Mouse (Mus musculus) heart, postnatal 0 days (tissue): ENCODE measurements around the gene Dtnbp1. TPM values are rescaled to one million over a fixed set of nuclear protein-coding genes. Genes with fewer than 3 reads are reported as not detected.
A peak's percentile ranks its signal among the peaks of the same experiment; 100 is the strongest.

Source experiments
- ATAC-seq: fragments of 200-750 bp; cut with Nextera tagmentation; 2 replicates; pipeline ENCODE4 v1.8.0; 2017; ENCODE audit warnings: low read depth, moderate number of reproducible peaks, moderate library complexity; ENCODE audit not compliant: insufficient read depth
- DNase-seq: peaks from one replicate; pipeline ENCODE4 v3.0.0-alpha.2; 2016; ENCODE audit warnings: low spot score
- H3K27ac ChIP-seq: fragments of 300-500 bp; sonication (generic); 2 replicates; pipeline ENCODE4 v1.5.1; 2014; ENCODE audit warnings: low read depth, mild to moderate bottlenecking
- H3K27me3 ChIP-seq: fragments of 300-500 bp; sonication (generic); 2 replicates; pipeline ENCODE4 v1.6.1; 2014; ENCODE audit warnings: low read length, mixed read lengths; ENCODE audit not compliant: control insufficient read depth, insufficient read depth
- H3K36me3 ChIP-seq: fragments of 300-500 bp; sonication (generic); replicated peaks from 2 replicates; pipeline ENCODE4 v1.6.1; 2014; ENCODE audit warnings: low read length, mixed read lengths; ENCODE audit not compliant: control insufficient read depth, insufficient read depth
- H3K4me1 ChIP-seq: fragments of 300-500 bp; sonication (generic); 2 replicates; pipeline ENCODE4 v1.6.1; 2014; ENCODE audit warnings: antibody characterized with exemption; ENCODE audit not compliant: control insufficient read depth, insufficient read depth
- H3K4me2 ChIP-seq: fragments of 300-500 bp; sonication (generic); 2 replicates; pipeline ENCODE4 v1.6.1; 2014; ENCODE audit warnings: low read depth, mild to moderate bottlenecking, low read length, moderate library complexity
- H3K4me3 ChIP-seq: fragments of 300-500 bp; sonication (generic); 2 replicates; pipeline ENCODE4 v1.5.1; 2014; ENCODE audit warnings: low read depth, low read length
- H3K9ac ChIP-seq: fragments of 300-500 bp; sonication (generic); replicated peaks from 2 replicates; pipeline ENCODE4 v1.6.1; 2014; ENCODE audit warnings: low read depth, low read length, mixed read lengths
- H3K9me3 ChIP-seq: fragments of 300-500 bp; sonication (generic); replicated peaks from 2 replicates; pipeline ENCODE4 v1.6.1; 2016; ENCODE audit warnings: low read length; ENCODE audit not compliant: control insufficient read depth
- CTCF ChIP-seq: IDR thresholded peaks from 2 replicates; pipeline ENCODE4 v1.5.1; 2016; ENCODE audit warnings: antibody characterized with exemption, control low read depth, low read depth
- EP300 ChIP-seq: IDR thresholded peaks from 2 replicates; pipeline ENCODE4 v1.6.1; 2016; ENCODE audit warnings: antibody characterized with exemption, low read depth
- WGBS: fragments of 180-500 bp; shearing (Covaris S2); extraction: QIAGEN DNeasy Blood & Tissue Kit; methylation state at CpG from one replicate; pipeline ENCODE4 v1.1.7; 2014; 5-methylcytosine and 5-hydroxymethylcytosine counted together
- polyA plus RNA-seq: library from polyadenylated mRNA; unstranded; fragments of >200 nt; fragmentation: Nextera tagmentation; extraction: Ambion mirVana; gene quantifications from 2 replicates; pipeline ENCODE4 v1.2.1, GENCODE M21; 2015
- total RNA-seq: library from RNA; depleted of rRNA; stranded (reverse); fragments of >200 nt; gene quantifications from 2 replicates; pipeline ENCODE4 v1.2.3, GENCODE M21; 2014; ENCODE audit warnings: low replicate concordance

Gene Dtnbp1
- total and polyA plus RNA-seq, 2 experiments from 2014 or later = 53.7 to 86.0 TPM

DNA sequence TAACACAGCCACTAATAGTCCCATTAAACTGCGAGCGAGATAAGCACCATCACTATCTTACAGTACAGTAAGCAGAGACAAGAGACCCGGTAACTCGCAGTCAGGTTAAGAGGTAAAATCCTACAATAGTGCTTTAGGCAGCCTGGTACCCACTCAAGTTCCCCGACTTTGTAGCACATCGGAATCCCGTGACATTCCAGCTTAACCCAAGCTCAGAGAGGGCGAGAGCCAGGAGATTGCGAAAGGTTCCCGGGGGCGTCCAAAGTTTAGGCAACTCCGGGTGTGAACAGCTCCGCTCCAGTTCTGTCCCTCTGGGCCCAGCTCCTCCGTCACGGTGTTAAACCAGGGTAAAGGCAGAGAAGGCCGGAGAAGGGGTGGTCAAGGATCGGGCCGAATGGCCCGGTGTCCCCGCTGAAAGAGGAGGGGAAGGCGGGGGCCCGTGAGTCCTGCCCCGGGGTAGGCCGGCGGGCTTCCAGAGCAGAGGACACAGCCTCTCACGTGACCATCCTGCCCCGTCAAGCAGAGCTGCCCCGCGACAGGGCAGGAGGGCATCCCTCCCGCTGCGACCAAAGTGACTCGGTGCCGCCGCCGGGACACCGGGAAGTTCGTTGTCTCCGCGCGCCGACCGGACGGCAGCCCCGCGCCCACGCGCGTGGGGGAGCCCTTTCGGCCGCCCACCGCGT is 578 bp downstream of the Dtnbp1 start:
- TF ChIP-seq CTCF (no peak), EP300 (0 out of 2 replicates have a peak, but pooled peaks have one; percentile 49)
- Histone ChIP-seq H3K9me3 (no peaks in the 10 kb centered on the region), H3K27me3 (no peaks in the 10 kb centered on the region), H3K4me1 (peaks cover 12% of the 10 kb centered on the region; the same call in 1 of the 2 replicates), H3K27ac (peak overlapping the region; percentile 90), H3K4me3 (peak overlapping the region; percentile 88), H3K9ac (peak overlapping the region; percentile 84), H3K4me2 (peak overlapping the region; percentile 73), H3K36me3 (no peaks in the 10 kb centered on the region)
- WGBS = under 1% methylated on average over 48 of the region's 52 CpGs
- peak; percentile 85 for ATAC-seq
- DNase-seq = peak; percentile 68

DNA sequence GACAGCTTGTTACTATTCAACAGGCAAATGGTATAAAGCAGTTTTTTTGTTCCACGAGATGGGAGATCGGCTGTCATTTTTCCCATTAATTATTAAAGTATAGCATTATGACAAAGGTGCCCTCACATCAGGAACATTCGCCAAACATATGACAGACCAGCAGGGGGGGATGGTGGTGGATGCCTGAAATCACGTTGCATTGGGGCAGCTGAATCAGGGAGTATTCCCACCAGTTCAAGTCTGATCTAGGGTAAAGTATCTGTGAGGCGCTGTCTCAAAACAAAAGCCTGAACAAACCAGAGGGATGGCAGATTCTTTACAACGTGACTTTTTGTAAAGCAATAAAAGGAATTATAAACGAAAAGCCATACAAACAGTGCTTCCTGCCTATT is 1.1 kb downstream of the Dtnbp1 start:
- TF ChIP-seq EP300 (no peak), CTCF (peak; percentile 58)
- DNase-seq (peak; percentile 50), ATAC-seq (no peak)
- peak overlapping the region; percentile 73 for H3K4me2 ChIP-seq
- no peaks in the 10 kb centered on the region for H3K9me3 ChIP-seq
- peaks cover 12% of the 10 kb centered on the region; the same call in 1 of the 2 replicates for H3K4me1 ChIP-seq
- H3K9ac ChIP-seq = peak overlapping the region; percentile 84
- H3K4me3 ChIP-seq = peak overlapping the region; percentile 88
- H3K36me3 ChIP-seq = no peaks in the 10 kb centered on the region
- 21% methylated on average over 7 of the region's 7 CpGs for WGBS
- H3K27ac ChIP-seq = peak overlapping the region; percentile 90
- no peaks in the 10 kb centered on the region for H3K27me3 ChIP-seq

DNA sequence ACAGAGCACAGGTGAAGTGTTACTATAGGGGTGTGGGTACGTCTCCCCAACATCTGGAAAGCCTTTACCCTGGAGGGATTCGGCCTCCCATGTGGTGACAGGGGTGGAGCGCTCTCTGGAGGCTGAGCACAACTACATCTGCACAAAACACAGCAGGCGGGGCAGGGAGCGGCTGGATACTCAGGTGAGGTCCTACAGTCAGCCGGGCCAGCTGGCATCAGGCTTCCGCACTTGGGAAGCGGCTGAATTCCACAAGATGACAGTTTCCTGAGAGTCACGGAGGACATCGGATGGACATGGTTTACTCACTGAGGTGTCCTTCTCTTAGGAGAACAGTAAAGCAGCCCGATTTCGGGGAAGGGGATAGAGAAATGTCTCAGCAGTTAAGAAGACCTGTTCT is 2.7 kb downstream of the Dtnbp1 start:
- no peaks in the 10 kb centered on the region for H3K9me3 ChIP-seq
- ATAC-seq = no peak
- H3K27me3 ChIP-seq = no peaks in the 10 kb centered on the region
- DNase-seq = no peak
- H3K9ac ChIP-seq = no peak overlapping the region
- no peak overlapping the region for H3K4me3 ChIP-seq
- H3K4me1 ChIP-seq = peaks cover 12% of the 10 kb centered on the region; the same call in 1 of the 2 replicates
- no peak overlapping the region for H3K27ac ChIP-seq
- TF ChIP-seq CTCF = no peak
- no peak for TF ChIP-seq EP300
- no peak overlapping the region for H3K4me2 ChIP-seq
- 84% methylated on average over 12 of the region's 12 CpGs for WGBS
- H3K36me3 ChIP-seq = no peaks in the 10 kb centered on the region

- no peaks in the 10 kb centered on the region for H3K27me3 ChIP-seq
- no peaks in the 10 kb centered on the region for H3K9me3 ChIP-seq
- no peak overlapping the region for H3K4me2 ChIP-seq
- H3K9ac ChIP-seq = no peak overlapping the region
- TF ChIP-seq CTCF (no peak), EP300 (no peak)
- no peak overlapping the region for H3K4me3 ChIP-seq
- peaks cover 12% of the 10 kb centered on the region; the same call in 1 of the 2 replicates for H3K4me1 ChIP-seq
- H3K27ac ChIP-seq = no peak overlapping the region
- WGBS = 70% methylated on average over 5 of the region's 5 CpGs
- peaks cover 13% of the 10 kb centered on the region; the same call in 1 of the 2 replicates for H3K36me3 ChIP-seq
- DNase-seq (no peak), ATAC-seq (no peak)
These were observed 5.6 kb downstream of the Dtnbp1 start for GRCm38 (mm10) chr13:44996339-44996738.

GRCm38 (mm10) chr13:44992550-44993205 is 9.3 kb downstream of the Dtnbp1 start:
- Histone ChIP-seq H3K4me2 (no peak overlapping the region), H3K27ac (no peak overlapping the region), H3K9ac (no peak overlapping the region), H3K27me3 (no peaks in the 10 kb centered on the region), H3K9me3 (no peaks in the 10 kb centered on the region), H3K4me1 (no peaks in the 10 kb centered on the region), H3K4me3 (no peak overlapping the region), H3K36me3 (peaks cover 23% of the 10 kb centered on the region; the same call in 1 of the 2 replicates)
- ATAC-seq = no peak
- DNase-seq = no peak
- WGBS = 86% methylated on average over 10 of the region's 10 CpGs
- TF ChIP-seq CTCF (no peak), EP300 (no peak)
